Mouse (Mus musculus) C2C12 (cell line): Measurements from ENCODE around the gene G3bp1. TPM values are rescaled to one million over a fixed set of nuclear protein-coding genes. Genes with fewer than 3 reads are reported as not detected.

Experiments used
- H3K27me3 ChIP-seq: one replicate; pipeline ENCODE4 v1.6.1; 2011; ENCODE audit not compliant: control insufficient read depth, insufficient read depth, insufficient read length
- H3K36me3 ChIP-seq: one replicate; pipeline ENCODE4 v1.6.1; 2011; ENCODE audit not compliant: control insufficient read depth, insufficient read depth
- H3K4me3 ChIP-seq: one replicate; pipeline ENCODE4 v1.5.1; 2011; ENCODE audit warnings: mild to moderate bottlenecking, control low read depth; ENCODE audit not compliant: poor library complexity, insufficient read depth, severe bottlenecking
- H3K79me2 ChIP-seq: one replicate; pipeline ENCODE4 v1.6.1; 2011; ENCODE audit not compliant: control insufficient read depth, insufficient read depth
- H3K79me3 ChIP-seq: one replicate; pipeline ENCODE4 v1.6.1; 2011; ENCODE audit warnings: low read depth, control low read depth
- H3ac ChIP-seq: one replicate; pipeline ENCODE3; 2011; ENCODE audit warnings: low read depth; ENCODE audit not compliant: control insufficient read depth, insufficient read length
- CEBPB ChIP-seq: IDR thresholded peaks from one replicate; pipeline ENCODE4 v1.6.1; 2011; ENCODE audit warnings: low read depth, mild to moderate bottlenecking, control low read depth, moderate library complexity
- CTCF ChIP-seq: IDR thresholded peaks from one replicate; pipeline ENCODE4 v1.5.1; 2011; ENCODE audit not compliant: control insufficient read depth, insufficient read depth, insufficient read length
- FOSL1 ChIP-seq: IDR thresholded peaks from one replicate; pipeline ENCODE4 v1.8.0; 2011; ENCODE audit warnings: mild to moderate bottlenecking, low read length; ENCODE audit not compliant: poor library complexity, insufficient read depth, severe bottlenecking
- MAX ChIP-seq: IDR thresholded peaks from one replicate; pipeline ENCODE4 v1.6.1; 2011; ENCODE audit warnings: mild to moderate bottlenecking, control low read depth
- MYOD1 ChIP-seq: IDR thresholded peaks from one replicate; pipeline ENCODE4 v1.6.1; 2011; ENCODE audit warnings: low read depth; ENCODE audit not compliant: control insufficient read depth, insufficient read length
- MYOG ChIP-seq: IDR thresholded peaks from one replicate; pipeline ENCODE4 v1.6.1; 2011; ENCODE audit not compliant: control insufficient read depth, insufficient read length; ENCODE audit errors: extremely low read depth
- USF1 ChIP-seq: IDR thresholded peaks from one replicate; pipeline ENCODE4 v1.6.1; 2011; ENCODE audit warnings: low read depth, mild to moderate bottlenecking, control low read depth, moderate library complexity
- polyA plus RNA-seq: library from polyadenylated mRNA; unstranded; fragments of >200 nt; fragmentation: generic; extraction: Trizol; gene quantifications from one replicate; pipeline ENCODE4 v1.2.1, GENCODE M21; 2012; ENCODE audit warnings: missing spikeins

Gene G3bp1
- polyA plus RNA-seq, 1 experiment, result 82.5 TPM

- Histone ChIP-seq H3K36me3 (no peaks in the 10 kb centered on the region), H3K79me2 (peaks cover 55% of the 10 kb centered on the region), H3K27me3 (no peaks in the 10 kb centered on the region), H3K4me3 (peak overlapping the region; percentile 95), H3ac (peak overlapping the region; percentile 89), H3K79me3 (peaks cover 33% of the 10 kb centered on the region)
- TF ChIP-seq MYOD1 (no peak), MAX (no peak), USF1 (no peak), MYOG (no peak), FOSL1 (no peak), CTCF (no peak), CEBPB (no peak)
Observed at GRCm38 (mm10) chr11:55459850-55460558, 9.5 kb upstream of the G3bp1 start.

- peaks cover 33% of the 10 kb centered on the region for H3K79me3 ChIP-seq
- H3K79me2 ChIP-seq, result peaks cover 49% of the 10 kb centered on the region
- peak overlapping the region; percentile 95 for H3K4me3 ChIP-seq
- TF ChIP-seq MYOD1 (no peak), FOSL1 (no peak), MAX (peak; percentile 63), CTCF (peak; percentile 15), USF1 (no peak), CEBPB (no peak), MYOG (no peak)
- no peaks in the 10 kb centered on the region for H3K36me3 ChIP-seq
- no peaks in the 10 kb centered on the region for H3K27me3 ChIP-seq
- H3ac ChIP-seq, result peak overlapping the region; percentile 89
Observed at GRCm38 (mm10) chr11:55460559-55461018, 8.9 kb upstream of the G3bp1 start.

GRCm38 (mm10) chr11:55461019-55461645, 8.4 kb upstream of the G3bp1 start, which contains the start of gene Atox1:
Gene Atox1 (minus strand): TSS chr11:55461239.
- TF ChIP-seq MAX, result no peak
- TF ChIP-seq MYOG, result no peak
- no peak for TF ChIP-seq FOSL1
- TF ChIP-seq USF1, result no peak
- TF ChIP-seq CTCF, result no peak
- no peak for TF ChIP-seq MYOD1
- no peak for TF ChIP-seq CEBPB
- Histone ChIP-seq H3K79me2 (peaks cover 47% of the 10 kb centered on the region), H3K27me3 (no peaks in the 10 kb centered on the region), H3K4me3 (peak within 1 kb of the TSS; percentile 95), H3K36me3 (no peaks in the 10 kb centered on the region), H3K79me3 (peaks cover 32% of the 10 kb centered on the region), H3ac (peak within 1 kb of the TSS; percentile 89)

GRCm38 (mm10) chr11:55462149-55462548, 7.3 kb upstream of the G3bp1 start:
- Histone ChIP-seq H3K4me3 (no peak overlapping the region), H3K27me3 (no peaks in the 10 kb centered on the region), H3K79me2 (peaks cover 38% of the 10 kb centered on the region), H3K79me3 (peaks cover 27% of the 10 kb centered on the region), H3K36me3 (no peaks in the 10 kb centered on the region), H3ac (no peak overlapping the region)
- no peak for TF ChIP-seq CEBPB
- TF ChIP-seq USF1, result no peak
- no peak for TF ChIP-seq MYOD1
- no peak for TF ChIP-seq FOSL1
- no peak for TF ChIP-seq CTCF
- TF ChIP-seq MAX, result no peak
- no peak for TF ChIP-seq MYOG

- H3K79me2 ChIP-seq, result peaks cover 16% of the 10 kb centered on the region
- no peaks in the 10 kb centered on the region for H3K27me3 ChIP-seq
- H3K4me3 ChIP-seq, result no peak overlapping the region
- no peaks in the 10 kb centered on the region for H3K36me3 ChIP-seq
- TF ChIP-seq CEBPB (no peak), MAX (no peak), CTCF (no peak), MYOD1 (no peak), MYOG (no peak), FOSL1 (no peak), USF1 (no peak)
- H3K79me3 ChIP-seq, result peaks cover 8% of the 10 kb centered on the region
- H3ac ChIP-seq, result no peak overlapping the region
Observed at GRCm38 (mm10) chr11:55464707-55465106, 4.8 kb upstream of the G3bp1 start.
